In the genomic region with DNA sequence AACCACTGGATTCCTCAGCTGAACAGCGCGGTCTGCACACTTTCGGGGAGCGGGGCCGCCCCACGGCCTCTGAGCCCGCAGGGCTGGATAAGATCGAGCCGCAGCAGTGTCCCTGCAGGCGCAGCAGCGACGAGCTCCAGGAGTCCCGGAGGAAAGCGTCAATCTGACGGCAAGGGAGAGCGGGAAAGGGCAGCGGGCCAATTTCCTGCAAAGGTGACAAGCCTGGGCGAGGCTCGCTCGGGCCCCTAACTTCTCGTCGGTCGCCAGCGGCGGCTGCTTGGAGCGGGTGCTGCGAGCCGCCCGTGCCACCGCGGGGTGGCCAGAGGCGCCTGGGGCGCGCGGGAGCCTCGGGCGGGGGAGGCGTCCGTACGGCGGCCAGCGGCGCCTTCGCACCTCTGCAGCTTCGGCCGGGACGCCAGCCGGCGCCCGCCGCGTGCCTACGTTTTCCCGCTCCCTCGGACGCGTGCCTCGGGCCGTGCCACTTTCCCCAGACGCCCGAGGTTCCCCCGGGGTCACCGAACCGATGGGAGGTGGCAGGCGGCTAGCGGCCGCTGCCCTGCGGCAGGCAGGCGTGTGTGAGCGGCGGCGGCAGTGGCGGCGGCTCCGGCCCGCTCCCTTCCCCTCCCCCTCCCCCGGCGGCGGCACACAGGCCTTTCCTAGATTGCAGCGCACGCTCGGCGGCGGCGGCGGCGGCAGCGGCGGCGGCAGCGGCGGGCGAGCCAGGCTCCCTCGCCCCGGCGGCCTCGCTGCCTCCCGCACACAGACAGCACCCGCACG, we compare ENCODE assay signal across 8 mouse cellular contexts. TPM values are rescaled to one million over a fixed set of nuclear protein-coding genes. Genes with fewer than 3 reads are reported as not detected.
A peak's percentile ranks its signal among the peaks of the same experiment; 100 is the strongest.
DNase-seq lines count a peak whose midpoint lies in the region; ATAC-seq and TF ChIP-seq lines count a peak whose summit lies in the region.

No protein-coding gene starts in this region.

- TF ChIP-seq CTCF in E14TG2a.4 (conservative IDR thresholded peaks at IDR 0.05; ENCODE audit: low read length): no peak
- TF ChIP-seq CTCF in lung, adult 2 months (IDR thresholded peaks at IDR 0.05; ENCODE audit: insufficient read depth, low read length): no peak

- H3K27me3 ChIP-seq in E14TG2a.4 (ENCODE audit: insufficient read depth, low read length): no peaks in the 10 kb centered on the region
- peaks cover 24% of the 10 kb centered on the region; the same call in 1 of the 2 replicates for H3K27me3 ChIP-seq in forebrain, embryonic 13.5 days

- TF ChIP-seq POLR2A in lung, adult 2 months (IDR thresholded peaks at IDR 0.05; ENCODE audit: borderline replicate concordance, extremely low read depth, low read depth, low read length): no peak

- H3K4me2 ChIP-seq in forebrain, embryonic 13.5 days: peak overlapping the region; percentile 63

- intact Hi-C loops in heart, postnatal 25 days (cut with DNase I): no loop called here

- peak overlapping the region; percentile 84 for H3K4me3 ChIP-seq in E14TG2a.4 (replicated peaks; ENCODE audit: low read length)
- H3K4me3 ChIP-seq in forebrain, embryonic 13.5 days: peak overlapping the region; percentile 57
- peak overlapping the region; percentile 52 for H3K4me3 ChIP-seq in lung, adult 2 months (replicated peaks; ENCODE audit: extremely low read depth, low read depth, low read length)

- H3K27ac ChIP-seq in forebrain, embryonic 13.5 days: peak overlapping the region; percentile 94

- no peaks in the 10 kb centered on the region for H3K9me3 ChIP-seq in E14TG2a.4 (ENCODE audit: low read length)
- no peaks in the 10 kb centered on the region for H3K9me3 ChIP-seq in forebrain, embryonic 13.5 days (replicated peaks)

- peak; percentile 47 for DNase-seq in brain, adult 2 months (ENCODE audit: low read depth, low spot score)
- DNase-seq in heart, postnatal 25 days (ENCODE audit: low spot score): peak; percentile 6
- DNase-seq in large intestine, adult 2 months (ENCODE audit: low read depth, low spot score): peak; percentile 13
- DNase-seq in lung, adult 2 months: peak; percentile 47
- DNase-seq in ovary, postnatal 14 days (ENCODE audit: low spot score): peak; percentile 19
- DNase-seq in urinary bladder, adult 2 months (ENCODE audit: low spot score): peak; percentile 28

- peak; percentile 62 for ATAC-seq in forebrain, embryonic 13.5 days

- H3K9ac ChIP-seq in forebrain, embryonic 13.5 days: peak overlapping the region; percentile 78

- 21% methylated on average over 53 of the region's 100 CpGs for WGBS in forebrain, embryonic 13.5 days
- 30% methylated on average over 80 of the region's 100 CpGs for WGBS in large intestine, adult 2 months
- 35% methylated on average over 95 of the region's 100 CpGs for WGBS in lung, adult 2 months

- no peaks in the 10 kb centered on the region for H3K36me3 ChIP-seq in E14TG2a.4 (ENCODE audit: insufficient read depth, low read length)
- H3K36me3 ChIP-seq in forebrain, embryonic 13.5 days (ENCODE audit: poor library complexity, severe bottlenecking): no peaks in the 10 kb centered on the region

- H3K4me1 ChIP-seq in E14TG2a.4 (replicated peaks; ENCODE audit: low read depth, low read length): peaks cover 37% of the 10 kb centered on the region
- no peaks in the 10 kb centered on the region for H3K4me1 ChIP-seq in forebrain, embryonic 13.5 days
- no peaks in the 10 kb centered on the region for H3K4me1 ChIP-seq in lung, adult 2 months (ENCODE audit: control insufficient read depth, insufficient read depth, low read length)

RNA-seq across cellular contexts. Expression of gene Nexmif, which starts 1.2 kb away (rescaled TPM):
- polyA plus RNA-seq in forebrain, embryonic 13.5 days (2015; fragmentation: Nextera tagmentation; extraction: Ambion mirVana): 7.7 and 9.1 TPM in 2 replicates
- under 1 TPM; 0.14 to 0.29 TPM for total RNA-seq in heart, postnatal 25 days (2021)
- polyA plus RNA-seq in large intestine, adult 2 months (2012; rRNA removed): 0.01 TPM in 1 of 2 replicates, not detected in the other
- polyA plus RNA-seq in lung, adult 2 months (2012; rRNA removed): 0.71 and 0.87 TPM in 2 replicates
- polyA plus RNA-seq in urinary bladder, adult 2 months (2012; rRNA removed): 0.10 and 0.12 TPM in 2 replicates

Comparison
In these comparisons a context has a peak if more than half of its experiments do, and no peak if none do; other contexts are left out.
1. Peak in every context shown above with its lines: DNase-seq, ATAC-seq, H3K4me3 ChIP-seq and H3K27ac ChIP-seq.